Mouse (Mus musculus) liver, adult 2 months (tissue): ENCODE data around the gene Cldn24.

ENCODE experiments used
- CTCF ChIP-seq: fragments of 200-500 bp; IDR thresholded peaks from 2 replicates; pipeline ENCODE4 v1.5.1; 2011; ENCODE audit warnings: low read depth, low read length, control low read depth
- POLR2A ChIP-seq: fragments of 200-500 bp; IDR thresholded peaks from 2 replicates; pipeline ENCODE4 v1.6.1; 2011; ENCODE audit warnings: low read length, control low read depth; ENCODE audit not compliant: insufficient read depth; ENCODE audit errors: extremely low read depth

DNA sequence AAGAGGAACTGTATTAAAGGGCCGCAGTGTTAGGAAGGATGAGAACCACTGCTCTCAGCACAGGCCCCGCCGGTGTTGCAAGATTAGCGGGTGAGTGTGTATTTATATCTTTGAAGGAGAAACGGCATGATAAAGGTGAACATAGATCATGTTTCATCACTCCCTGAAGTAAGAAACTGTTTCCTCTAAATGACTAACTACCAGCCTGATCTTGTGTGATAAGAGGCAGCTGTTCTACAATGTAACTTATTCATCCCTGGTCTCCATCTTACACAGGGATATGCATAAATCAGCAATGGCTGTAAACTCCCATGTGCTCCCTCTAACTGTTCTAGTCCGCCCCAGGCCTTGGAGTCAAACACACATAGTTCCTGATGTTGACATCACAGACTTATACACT is 22.5 kb upstream of the Cldn24 start:
- no peak for TF ChIP-seq POLR2A
- no peak for TF ChIP-seq CTCF
